In genomic region chr8:71404951-71405351, GRCm38 (mm10) we compare ENCODE assay signal across 9 mouse cellular contexts. TPM values are rescaled to one million over a fixed set of nuclear protein-coding genes. Genes with fewer than 3 reads are reported as not detected.
A peak's percentile ranks its signal among the peaks of the same experiment; 100 is the strongest.
DNase-seq lines count a peak whose midpoint lies in the region; ATAC-seq and TF ChIP-seq lines count a peak whose summit lies in the region.
"Had no signal": no experiment of that assay in that cellular context is flagged by ENCODE, and none has a peak within 500 bp of the region (broad histone marks: within the 10 kb centered on the region; RNA-seq: fewer than 3 reads in every experiment).

No protein-coding gene starts in this region.

- H3K36me3 ChIP-seq in lung, embryonic 14.5 days (ENCODE audit: insufficient read depth): peaks cover 35% of the 10 kb centered on the region

- no peaks in the 10 kb centered on the region for H3K9me3 ChIP-seq in lung, embryonic 14.5 days (ENCODE audit: low read depth, low read length)

- peak overlapping the region; percentile 79 for H3K9ac ChIP-seq in lung, embryonic 14.5 days

- no peaks in the 10 kb centered on the region for H3K27me3 ChIP-seq in cerebellum, adult 2 months (ENCODE audit: control insufficient read depth, insufficient read depth, low read length)
- no peaks in the 10 kb centered on the region for H3K27me3 ChIP-seq in lung, embryonic 14.5 days (ENCODE audit: insufficient read depth, low read length)

- peak overlapping the region; percentile 88 for H3K4me2 ChIP-seq in lung, embryonic 14.5 days

- 0 out of 2 replicates have a peak, but pooled peaks have one; percentile 5 for TF ChIP-seq POLR2A in cerebellum, adult 2 months (IDR thresholded peaks at IDR 0.05; ENCODE audit: borderline replicate concordance, insufficient read depth, low read length)

- peak in 1 of 2 experiments; percentile 45 for DNase-seq in cerebellum, adult 2 months
- DNase-seq in cerebellum, adult 11 months: no peak
- no peak for DNase-seq in lung, embryonic 14.5 days
- DNase-seq in lung, postnatal 14 days: no peak
- DNase-seq in kidney, adult 18-20 months: peak; percentile 51
- DNase-seq in neural tube, embryonic 10.5 days (ENCODE audit: extremely low spot score, low spot score): peak; percentile 14
- no peak for DNase-seq in T-cell, adult 2 months (ENCODE audit: low spot score)
- DNase-seq in layer of hippocampus, adult 18-20 months (ENCODE audit: low spot score in 2 of 2): no peak
- DNase-seq: right cerebral cortex, postnatal 14 days had no signal

- ATAC-seq in lung, embryonic 14.5 days (ENCODE audit: insufficient read depth): no peak

- WGBS in cerebellum, adult 2 months: 36% methylated on average over 9 of the region's 9 CpGs
- 87% methylated on average over 9 of the region's 9 CpGs for WGBS in lung, embryonic 14.5 days

- no peak overlapping the region for H3K4me3 ChIP-seq in cerebellum, adult 2 months (replicated peaks; ENCODE audit: insufficient read depth, low read depth, low read length)
- peak overlapping the region; percentile 78; the same call in 1 of the 2 replicates for H3K4me3 ChIP-seq in lung, embryonic 14.5 days (ENCODE audit: low read depth, low read length)

- H3K27ac ChIP-seq in cerebellum, adult 2 months (ENCODE audit: insufficient read depth, low read length): no peak overlapping the region
- no peak overlapping the region for H3K27ac ChIP-seq in lung, embryonic 14.5 days (ENCODE audit: low read depth)

- no peak for TF ChIP-seq CTCF in cerebellum, adult 2 months (IDR thresholded peaks at IDR 0.05; ENCODE audit: borderline replicate concordance, insufficient read depth, low read depth, low read length)
- no peak for TF ChIP-seq CTCF in lung, embryonic 14.5 days (IDR thresholded peaks at IDR 0.05; ENCODE audit: low read depth)

- H3K4me1 ChIP-seq in cerebellum, adult 2 months (ENCODE audit: control insufficient read depth, insufficient read depth, low read length): 0 out of 2 replicates have a peak, but pooled peaks cover 3% of the 10 kb centered on the region
- H3K4me1 ChIP-seq in lung, embryonic 14.5 days (ENCODE audit: insufficient read depth): no peaks in the 10 kb centered on the region

RNA-seq across cellular contexts. Expression of gene Ankle1, which starts 0.9 kb away (rescaled TPM):
- 0.43 and 0.44 TPM in 2 replicates for polyA plus RNA-seq in cerebellum, adult 2 months (2012; rRNA removed)
- polyA plus RNA-seq in lung, embryonic 14.5 days (2014; fragmentation: Nextera tagmentation; extraction: Ambion mirVana): 32.2 and 38.0 TPM in 2 replicates
- total RNA-seq in layer of hippocampus, adult 18-20 months (2021): under 1 TPM; 0.22 to 0.25 TPM

RNA-seq across cellular contexts. Expression of gene Babam1, which starts 8.3 kb away (rescaled TPM):
- polyA plus RNA-seq in cerebellum, adult 2 months (2012; rRNA removed): 163 and 179 TPM in 2 replicates
- 108 and 114 TPM in 2 replicates for polyA plus RNA-seq in lung, embryonic 14.5 days (2014; fragmentation: Nextera tagmentation; extraction: Ambion mirVana)
- total RNA-seq in layer of hippocampus, adult 18-20 months (2021): 100 to 1,000 TPM in 1 of 2 experiments, 10 to 100 TPM in 1; 94.1 to 103 TPM

RNA-seq across cellular contexts. Expression of gene Ushbp1, which starts 9.3 kb away (rescaled TPM):
- polyA plus RNA-seq in cerebellum, adult 2 months (2012; rRNA removed): 9.5 and 9.7 TPM in 2 replicates
- 20.5 and 20.6 TPM in 2 replicates for polyA plus RNA-seq in lung, embryonic 14.5 days (2014; fragmentation: Nextera tagmentation; extraction: Ambion mirVana)
- 1 to 10 TPM; 3.3 TPM for total RNA-seq in layer of hippocampus, adult 18-20 months (2021)

RNA-seq across cellular contexts. Expression of gene Nr2f6, which starts 23.2 kb away (rescaled TPM):
- polyA plus RNA-seq in cerebellum, adult 2 months (2012; rRNA removed): 53.0 and 59.8 TPM in 2 replicates
- polyA plus RNA-seq in lung, embryonic 14.5 days (2014; fragmentation: Nextera tagmentation; extraction: Ambion mirVana): 94.7 and 102 TPM in 2 replicates
- total RNA-seq in layer of hippocampus, adult 18-20 months (2021): 10 to 100 TPM; 44.6 to 46.5 TPM

RNA-seq across cellular contexts. Expression of gene Ocel1, which starts 33.9 kb away (rescaled TPM):
- 7.3 and 8.0 TPM in 2 replicates for polyA plus RNA-seq in cerebellum, adult 2 months (2012; rRNA removed)
- polyA plus RNA-seq in lung, embryonic 14.5 days (2014; fragmentation: Nextera tagmentation; extraction: Ambion mirVana): 4.0 and 5.0 TPM in 2 replicates
- total RNA-seq in layer of hippocampus, adult 18-20 months (2021): 10 to 100 TPM; 14.3 to 17.9 TPM

Comparison
In these comparisons a context has a peak if more than half of its experiments do, and no peak if none do; other contexts are left out.
1. DNase-seq: peak in kidney, adult 18-20 months (single experiment) and neural tube, embryonic 10.5 days (single experiment); none in cerebellum, adult 11 months (single experiment), lung, embryonic 14.5 days (single experiment), lung, postnatal 14 days (single experiment), T-cell, adult 2 months (single experiment) and layer of hippocampus, adult 18-20 months (0 of 2).
2. RNA of gene Ankle1, which starts 0.9 kb away (polyA plus RNA-seq): 32.2 to 38.0 TPM in lung, embryonic 14.5 days; 0.43 to 0.44 TPM in cerebellum, adult 2 months; every median in the first group is over 10 times any median in the second.